Mouse (Mus musculus): ENCODE data around the gene Corin.

DNA sequence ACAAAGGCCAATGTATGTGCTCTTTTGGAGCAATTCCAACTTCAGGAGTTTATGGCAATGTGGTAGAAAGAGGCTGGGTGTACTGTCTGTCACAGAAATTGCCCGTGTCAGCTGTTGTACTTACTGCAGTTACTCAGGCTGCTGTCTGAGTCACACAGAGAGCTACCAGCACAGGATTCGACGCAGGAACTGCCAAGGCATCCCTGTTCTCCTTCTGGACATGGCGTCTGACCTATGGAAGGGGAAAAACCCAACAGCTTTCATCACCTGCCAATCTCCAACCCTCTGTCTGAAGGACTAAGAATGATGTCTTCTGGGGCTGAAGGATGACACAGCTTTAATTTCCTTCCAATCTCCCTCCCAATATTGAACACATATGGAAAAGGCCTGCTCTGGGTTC lies 150.5 kb downstream of the Corin start:
- no peak for TF ChIP-seq ZC3H11A (IDR thresholded peaks at IDR 0.05; ENCODE audit: borderline replicate concordance, low read depth, low read length)
- TF ChIP-seq CHD2 (IDR thresholded peaks at IDR 0.05; ENCODE audit: low read depth, low read length) = no peak
